Mouse (Mus musculus): Measurements from ENCODE around the gene Plscr3.

- TF ChIP-seq CTCF (IDR thresholded peaks at IDR 0.05; ENCODE audit: low read depth, low read length) (no peak), POLR2A (IDR thresholded peaks at IDR 0.05; ENCODE audit: extremely low read depth, insufficient read depth, low read length) (no peak)
These were observed 48.5 kb downstream of the Plscr3 start for GRCm38 (mm10) chr11:69894671-69895070.
